ENCODE assay signal across 9 mouse cellular contexts in genomic region chr9:21598198-21598597, GRCm38 (mm10). TPM values are rescaled to one million over a fixed set of nuclear protein-coding genes. Genes with fewer than 3 reads are reported as not detected.
DNase-seq lines count a peak whose midpoint lies in the region; ATAC-seq and TF ChIP-seq lines count a peak whose summit lies in the region.
"Had no signal": no experiment of that assay in that cellular context is flagged by ENCODE, and none has a peak within 500 bp of the region (broad histone marks: within the 10 kb centered on the region; RNA-seq: fewer than 3 reads in every experiment).

No protein-coding gene starts in this region.

- no peak for TF ChIP-seq POLR2A in heart, adult 2 months (IDR thresholded peaks at IDR 0.05; ENCODE audit: insufficient read depth, low read depth, low read length)

- WGBS in heart, adult 2 months: 36% methylated on average over 2 of the region's 2 CpGs
- 36% methylated on average over 2 of the region's 2 CpGs for WGBS in heart, embryonic 12.5 days
- 51% methylated on average over 2 of the region's 2 CpGs for WGBS in forebrain, embryonic 12.5 days

- intact Hi-C loops in heart, adult 2 months (cut with DNase I): no loop called here
- intact Hi-C loops in left cerebral cortex, postnatal 14 days (cut with DNase I): no loop called here

- no peaks in the 10 kb centered on the region for H3K27me3 ChIP-seq in heart, adult 2 months (ENCODE audit: control insufficient read depth, insufficient read depth, low read length)
- H3K27me3 ChIP-seq in heart, embryonic 12.5 days (replicated peaks): no peaks in the 10 kb centered on the region
- H3K27me3 ChIP-seq in forebrain, embryonic 12.5 days: no peaks in the 10 kb centered on the region

- H3K4me3 ChIP-seq in heart, adult 2 months: no peak overlapping the region
- H3K4me3 ChIP-seq in heart, embryonic 12.5 days: no peak overlapping the region
- H3K4me3 ChIP-seq in forebrain, embryonic 12.5 days (replicated peaks): no peak overlapping the region

- no peak overlapping the region for H3K4me2 ChIP-seq in heart, embryonic 12.5 days
- no peak overlapping the region for H3K4me2 ChIP-seq in forebrain, embryonic 12.5 days

- TF ChIP-seq CTCF in heart, adult 2 months (IDR thresholded peaks at IDR 0.05): peak; percentile 49

- H3K9ac ChIP-seq in heart, adult 2 months (ENCODE audit: low read depth, low read length): no peak overlapping the region
- no peak overlapping the region for H3K9ac ChIP-seq in heart, embryonic 12.5 days
- H3K9ac ChIP-seq in forebrain, embryonic 12.5 days: no peak overlapping the region

- no peaks in the 10 kb centered on the region for H3K9me3 ChIP-seq in heart, embryonic 12.5 days (replicated peaks)
- no peaks in the 10 kb centered on the region for H3K9me3 ChIP-seq in forebrain, embryonic 12.5 days

- no peaks in the 10 kb centered on the region; the same call in 1 of the 2 replicates for H3K79me2 ChIP-seq in heart, adult 2 months (replicated peaks; ENCODE audit: control insufficient read depth, insufficient read depth, low read length)

- TF ChIP-seq EP300 in heart, adult 2 months (IDR thresholded peaks at IDR 0.05; ENCODE audit: insufficient read depth, low read depth, low read length): no peak

- DNase-seq in heart, adult 2 months: no peak
- DNase-seq in c-Kit-positive CD71-positive TER-119-positive erythroid progenitor cells, embryonic 14.5 days (ENCODE audit: low spot score): peak; percentile 29
- DNase-seq in left cerebral cortex, postnatal 14 days (ENCODE audit: low spot score in 2 of 2): no peak
- DNase-seq in adrenal gland, postnatal 10 days: no peak
- DNase-seq: gastrocnemius, postnatal 36 days had no signal

- no peak overlapping the region for H3K27ac ChIP-seq in heart, adult 2 months
- no peak overlapping the region for H3K27ac ChIP-seq in heart, embryonic 12.5 days (ENCODE audit: poor library complexity, severe bottlenecking)
- H3K27ac ChIP-seq in forebrain, embryonic 12.5 days: no peak overlapping the region

- H3K4me1 ChIP-seq in heart, adult 2 months (ENCODE audit: control insufficient read depth, insufficient read depth, low read length): peaks cover 7% of the 10 kb centered on the region
- H3K4me1 ChIP-seq in heart, embryonic 12.5 days (replicated peaks): peaks cover 17% of the 10 kb centered on the region
- H3K4me1 ChIP-seq in forebrain, embryonic 12.5 days: peaks cover 25% of the 10 kb centered on the region

- no peaks in the 10 kb centered on the region; the same call in 1 of the 2 replicates for H3K36me3 ChIP-seq in heart, adult 2 months (ENCODE audit: control insufficient read depth, insufficient read depth, low read length)
- peaks cover 22% of the 10 kb centered on the region for H3K36me3 ChIP-seq in heart, embryonic 12.5 days
- H3K36me3 ChIP-seq in forebrain, embryonic 12.5 days (replicated peaks): peaks cover 11% of the 10 kb centered on the region

- ATAC-seq in heart, embryonic 12.5 days (ENCODE audit: insufficient number of reproducible peaks, low FRiP score): no peak
- peak; percentile 52 for ATAC-seq in CD4-positive, CD25-positive, alpha-beta regulatory T cell, adult 4 months
- peak; percentile 71 for ATAC-seq in megakaryocyte-erythroid progenitor cell, adult 5-6 weeks (replicated peaks; ENCODE audit: low FRiP score, low TSS enrichment, poor library complexity, severe bottlenecking)
- ATAC-seq in forebrain, embryonic 12.5 days (ENCODE audit: low FRiP score): no peak

RNA-seq across cellular contexts. Expression of gene Yipf2, which starts 5.6 kb away (rescaled TPM):
- 1 to 10 TPM; 6.4 to 8.0 TPM for total RNA-seq in heart, adult 2 months (2021)
- 11.2 and 12.5 TPM in 2 replicates for polyA plus RNA-seq in heart, adult 2 months (2012; rRNA removed)
- polyA plus RNA-seq in heart, embryonic 12.5 days (2016; fragmentation: Nextera tagmentation; extraction: Ambion mirVana): 12.9 and 14.8 TPM in 2 replicates
- 10 to 100 TPM; 19.6 to 30.7 TPM for polyA plus RNA-seq in CD4-positive, CD25-positive, alpha-beta regulatory T cell, adult 4 months (2017; shearing (Covaris generic))
- total RNA-seq in megakaryocyte-erythroid progenitor cell, adult 5-6 weeks (2014; fragmentation: Nextera tagmentation): 3.6 and 5.6 TPM in 2 replicates
- total RNA-seq in megakaryocyte-erythroid progenitor cell, adult 5-6 weeks (2017): 3.1 and 4.9 TPM in 2 replicates
- total RNA-seq in left cerebral cortex, postnatal 14 days (2021): 10 to 100 TPM; 17.5 to 19.2 TPM
- 17.3 TPM in 2 replicates for polyA plus RNA-seq in forebrain, embryonic 12.5 days (2016; fragmentation: Nextera tagmentation; extraction: Ambion mirVana)
- 10 to 100 TPM; 22.9 to 25.1 TPM for total RNA-seq in adrenal gland, postnatal 10 days (2021)

RNA-seq across cellular contexts. Expression of gene Timm29, which starts 5.7 kb away (rescaled TPM):
- 10 to 100 TPM; 55.2 to 63.8 TPM for total RNA-seq in heart, adult 2 months (2021)
- 35.2 and 58.6 TPM in 2 replicates for polyA plus RNA-seq in heart, adult 2 months (2012; rRNA removed)
- 33.6 and 34.5 TPM in 2 replicates for polyA plus RNA-seq in heart, embryonic 12.5 days (2016; fragmentation: Nextera tagmentation; extraction: Ambion mirVana)
- 1 to 10 TPM; 3.2 to 6.1 TPM for polyA plus RNA-seq in CD4-positive, CD25-positive, alpha-beta regulatory T cell, adult 4 months (2017; shearing (Covaris generic))
- 27.2 and 30.2 TPM in 2 replicates for total RNA-seq in megakaryocyte-erythroid progenitor cell, adult 5-6 weeks (2014; fragmentation: Nextera tagmentation)
- 37.6 and 51.4 TPM in 2 replicates for total RNA-seq in megakaryocyte-erythroid progenitor cell, adult 5-6 weeks (2017)
- total RNA-seq in left cerebral cortex, postnatal 14 days (2021): 10 to 100 TPM; 43.9 to 46.0 TPM
- polyA plus RNA-seq in forebrain, embryonic 12.5 days (2016; fragmentation: Nextera tagmentation; extraction: Ambion mirVana): 54.5 and 55.9 TPM in 2 replicates
- 10 to 100 TPM; 46.3 to 48.3 TPM for total RNA-seq in adrenal gland, postnatal 10 days (2021)

RNA-seq across cellular contexts. Expression of gene Smarca4, which starts 17.8 kb away (rescaled TPM):
- total RNA-seq in heart, adult 2 months (2021): 10 to 100 TPM; 43.5 to 47.0 TPM
- 21.5 and 26.5 TPM in 2 replicates for polyA plus RNA-seq in heart, adult 2 months (2012; rRNA removed)
- polyA plus RNA-seq in heart, embryonic 12.5 days (2016; fragmentation: Nextera tagmentation; extraction: Ambion mirVana): 76.0 and 78.5 TPM in 2 replicates
- polyA plus RNA-seq in CD4-positive, CD25-positive, alpha-beta regulatory T cell, adult 4 months (2017; shearing (Covaris generic)): 10 to 100 TPM; 22.7 to 24.1 TPM
- total RNA-seq in megakaryocyte-erythroid progenitor cell, adult 5-6 weeks (2014; fragmentation: Nextera tagmentation): 96.0 and 106 TPM in 2 replicates
- 55.3 and 82.3 TPM in 2 replicates for total RNA-seq in megakaryocyte-erythroid progenitor cell, adult 5-6 weeks (2017)
- 100 to 1,000 TPM; 129 TPM for total RNA-seq in left cerebral cortex, postnatal 14 days (2021)
- polyA plus RNA-seq in forebrain, embryonic 12.5 days (2016; fragmentation: Nextera tagmentation; extraction: Ambion mirVana): 184 and 203 TPM in 2 replicates
- total RNA-seq in adrenal gland, postnatal 10 days (2021): 10 to 100 TPM; 58.7 to 64.8 TPM

RNA-seq across cellular contexts. Expression of gene Carm1, which starts 51.5 kb away (rescaled TPM):
- 10 to 100 TPM; 61.5 to 66.5 TPM for total RNA-seq in heart, adult 2 months (2021)
- polyA plus RNA-seq in heart, adult 2 months (2012; rRNA removed): 65.4 and 77.6 TPM in 2 replicates
- polyA plus RNA-seq in heart, embryonic 12.5 days (2016; fragmentation: Nextera tagmentation; extraction: Ambion mirVana): 49.9 and 53.8 TPM in 2 replicates
- 10 to 100 TPM in 1 of 2 experiments, 1 to 10 TPM in 1; 7.1 to 11.4 TPM for polyA plus RNA-seq in CD4-positive, CD25-positive, alpha-beta regulatory T cell, adult 4 months (2017; shearing (Covaris generic))
- total RNA-seq in megakaryocyte-erythroid progenitor cell, adult 5-6 weeks (2014; fragmentation: Nextera tagmentation): 95.2 and 131 TPM in 2 replicates
- total RNA-seq in megakaryocyte-erythroid progenitor cell, adult 5-6 weeks (2017): 24.9 and 46.0 TPM in 2 replicates
- total RNA-seq in left cerebral cortex, postnatal 14 days (2021): 10 to 100 TPM; 68.8 to 76.2 TPM
- 54.7 and 62.5 TPM in 2 replicates for polyA plus RNA-seq in forebrain, embryonic 12.5 days (2016; fragmentation: Nextera tagmentation; extraction: Ambion mirVana)
- total RNA-seq in adrenal gland, postnatal 10 days (2021): 10 to 100 TPM; 45.1 to 65.4 TPM

Comparison
In these comparisons a context has a peak if more than half of its experiments do, and no peak if none do; other contexts are left out.
1. ATAC-seq: peak in CD4-positive, CD25-positive, alpha-beta regulatory T cell, adult 4 months (single experiment) and megakaryocyte-erythroid progenitor cell, adult 5-6 weeks (single experiment); none in heart, embryonic 12.5 days (single experiment) and forebrain, embryonic 12.5 days (single experiment).